ENCODE assay signal across 8 mouse cellular contexts in the genomic region with DNA sequence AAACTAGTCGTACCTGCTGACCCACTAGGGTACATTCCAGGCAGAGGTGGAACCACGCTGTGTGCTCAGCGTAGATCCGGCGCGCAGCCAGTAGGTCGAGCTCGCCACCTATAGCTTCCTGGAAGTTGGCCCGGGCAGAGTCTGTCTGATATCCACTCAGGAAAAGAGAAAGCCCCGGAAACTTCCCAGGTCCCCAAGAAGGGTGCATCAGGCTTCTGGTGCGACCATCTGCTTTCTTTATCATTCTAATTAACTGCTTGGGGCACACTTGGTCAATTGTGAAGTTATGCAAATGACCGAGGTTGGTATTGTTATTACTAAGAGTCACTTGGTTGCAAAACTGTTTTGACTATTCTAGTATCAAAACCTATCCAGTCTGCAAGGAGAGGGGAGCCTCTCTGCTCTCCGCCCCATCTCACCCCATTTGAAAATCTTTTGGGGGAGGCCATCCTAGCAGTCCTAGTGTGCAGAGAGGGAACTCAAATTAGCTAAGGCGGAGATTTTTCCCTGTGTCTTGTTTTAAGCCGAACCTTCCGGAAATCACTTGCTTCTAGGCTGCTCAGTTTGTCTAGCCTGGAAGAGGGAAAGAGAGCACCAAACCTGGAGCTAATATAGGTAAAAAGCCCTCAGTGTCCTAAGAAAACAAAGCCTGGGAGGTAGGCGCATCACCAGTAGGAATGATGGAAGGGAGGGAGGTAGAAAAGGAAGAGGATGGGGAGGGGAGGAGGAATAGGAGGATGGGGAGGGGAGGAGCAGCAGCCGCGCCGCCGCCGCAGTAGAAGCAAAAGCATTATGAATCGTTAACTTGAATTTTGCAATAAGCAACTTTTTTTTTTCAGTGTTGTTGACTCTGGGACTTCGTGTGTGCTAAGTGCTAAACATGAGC. TPM values are rescaled to one million over a fixed set of nuclear protein-coding genes. Genes with fewer than 3 reads are reported as not detected.
A peak's percentile ranks its signal among the peaks of the same experiment; 100 is the strongest.
DNase-seq lines count a peak whose midpoint lies in the region; ATAC-seq and TF ChIP-seq lines count a peak whose summit lies in the region.
"Had no signal": no experiment of that assay in that cellular context is flagged by ENCODE, and none has a peak within 500 bp of the region (broad histone marks: within the 10 kb centered on the region; RNA-seq: fewer than 3 reads in every experiment).

No protein-coding gene starts in this region.

- no peaks in the 10 kb centered on the region for H3K27me3 ChIP-seq in heart, postnatal 0 days (ENCODE audit: control insufficient read depth, insufficient read depth, low read length)
- H3K27me3 ChIP-seq in liver, adult 2 months (ENCODE audit: control insufficient read depth, insufficient read depth, low read length), result no peaks in the 10 kb centered on the region
- 0 out of 2 replicates have a peak, but pooled peaks cover 3% of the 10 kb centered on the region for H3K27me3 ChIP-seq in midbrain, embryonic 15.5 days (replicated peaks)

- no peak for TF ChIP-seq POLR2A in liver, adult 2 months (IDR thresholded peaks at IDR 0.05; ENCODE audit: extremely low read depth, insufficient read depth, low read length)

- no peaks in the 10 kb centered on the region for H3K4me1 ChIP-seq in heart, postnatal 0 days (ENCODE audit: control insufficient read depth, insufficient read depth)
- peaks cover 15% of the 10 kb centered on the region for H3K4me1 ChIP-seq in liver, adult 2 months (ENCODE audit: control insufficient read depth, insufficient read depth, low read length)
- peaks cover 9% of the 10 kb centered on the region; the same call in 1 of the 2 replicates for H3K4me1 ChIP-seq in midbrain, embryonic 15.5 days

- intact Hi-C loops in gastrocnemius, postnatal 36 days (cut with DNase I), result no loop called here

- DNase-seq in urinary bladder, postnatal 14 days (ENCODE audit: low spot score), result peak; percentile 58
- DNase-seq in urinary bladder, postnatal 10 days (ENCODE audit: low spot score), result no peak
- DNase-seq in cerebellum, postnatal 10 days, result peak; percentile 87 to 92
- DNase-seq in heart, postnatal 0 days (ENCODE audit: low spot score), result peak; percentile 22
- DNase-seq in liver, adult 2 months (ENCODE audit: extremely low read depth, low read depth, low spot score), result peak; percentile 83
- no peak for DNase-seq in gastrocnemius, postnatal 36 days

- H3K4me2 ChIP-seq in heart, postnatal 0 days (ENCODE audit: low read depth, low read length), result peak overlapping the region; percentile 68
- H3K4me2 ChIP-seq in midbrain, embryonic 15.5 days, result peak overlapping the region; percentile 54

- no peak for ATAC-seq in heart, postnatal 0 days (ENCODE audit: insufficient read depth, low read depth)
- ATAC-seq in midbrain, embryonic 15.5 days (replicated peaks), result 0 out of 2 replicates have a peak, but pooled peaks have one; percentile 42

- no peak overlapping the region; the same call in 1 of the 2 replicates for H3K9ac ChIP-seq in heart, postnatal 0 days (replicated peaks; ENCODE audit: low read depth, low read length)
- peak overlapping the region; percentile 51 for H3K9ac ChIP-seq in liver, adult 2 months (ENCODE audit: low read depth, low read length)
- H3K9ac ChIP-seq in midbrain, embryonic 15.5 days, result 0 out of 2 replicates have a peak overlapping the region, but pooled peaks have one; percentile 10

- 3% methylated on average over 24 of the region's 24 CpGs for WGBS in heart, postnatal 0 days
- WGBS in liver, adult 2 months, result 5% methylated on average over 24 of the region's 24 CpGs
- under 1% methylated on average over 24 of the region's 24 CpGs for WGBS in midbrain, embryonic 15.5 days

- H3K79me2 ChIP-seq in liver, adult 2 months (ENCODE audit: control insufficient read depth, insufficient read depth, low read length), result no peaks in the 10 kb centered on the region

- TF ChIP-seq EP300 in heart, postnatal 0 days (IDR thresholded peaks at IDR 0.05; ENCODE audit: low read depth), result no peak

- no peak for TF ChIP-seq CTCF in heart, postnatal 0 days (IDR thresholded peaks at IDR 0.05; ENCODE audit: low read depth)
- TF ChIP-seq CTCF in liver, adult 2 months (IDR thresholded peaks at IDR 0.05; ENCODE audit: low read depth, low read length), result no peak

- H3K36me3 ChIP-seq in heart, postnatal 0 days (replicated peaks; ENCODE audit: control insufficient read depth, insufficient read depth, low read length), result no peaks in the 10 kb centered on the region
- no peaks in the 10 kb centered on the region for H3K36me3 ChIP-seq in liver, adult 2 months (ENCODE audit: control insufficient read depth, insufficient read depth, low read length)
- no peaks in the 10 kb centered on the region for H3K36me3 ChIP-seq in midbrain, embryonic 15.5 days (replicated peaks)

- H3K4me3 ChIP-seq in heart, postnatal 0 days (ENCODE audit: low read depth, low read length), result peak overlapping the region; percentile 45
- peak overlapping the region; percentile 39 for H3K4me3 ChIP-seq in liver, adult 2 months (ENCODE audit: insufficient read depth, low read depth, low read length)
- H3K4me3 ChIP-seq in midbrain, embryonic 15.5 days, result peak overlapping the region; percentile 19

- H3K27ac ChIP-seq in heart, postnatal 0 days (ENCODE audit: low read depth), result no peak overlapping the region
- H3K27ac ChIP-seq in liver, adult 2 months (replicated peaks; ENCODE audit: insufficient read depth, low read depth, low read length), result peak overlapping the region; percentile 37; the same call in 1 of the 2 replicates
- peak overlapping the region; percentile 2; the same call in 1 of the 2 replicates for H3K27ac ChIP-seq in midbrain, embryonic 15.5 days

- no peaks in the 10 kb centered on the region for H3K9me3 ChIP-seq in heart, postnatal 0 days (replicated peaks; ENCODE audit: control insufficient read depth, low read length)
- H3K9me3 ChIP-seq in midbrain, embryonic 15.5 days, result no peaks in the 10 kb centered on the region

RNA-seq across cellular contexts. Expression of a gene that starts 26.4 kb away (rescaled TPM):
- not detected in 2 replicates for total RNA-seq in heart, postnatal 0 days (2014; rRNA removed; ENCODE audit: low replicate concordance)
- polyA plus RNA-seq in heart, postnatal 0 days (2015; fragmentation: Nextera tagmentation; extraction: Ambion mirVana), result 0.04 TPM in 2 replicates
- total RNA-seq in liver, adult 2 months (2014; rRNA removed), result under 0.01 and 0.13 TPM in 2 replicates
- 0.06 and 0.25 TPM in 2 replicates for polyA plus RNA-seq in liver, adult 2 months (2012; rRNA removed)
- 0.04 TPM in 1 of 2 replicates, not detected in the other for polyA plus RNA-seq in midbrain, embryonic 15.5 days (2015; fragmentation: Nextera tagmentation; extraction: Ambion mirVana)
- total RNA-seq in gastrocnemius, postnatal 36 days (2021), result under 1 TPM; 0.10 to 0.12 TPM
- total RNA-seq: heart, adult 18-20 months had no signal

RNA-seq across cellular contexts. Expression of a gene that starts 30.4 kb away (rescaled TPM):
- 47.5 and 51.1 TPM in 2 replicates for total RNA-seq in heart, postnatal 0 days (2014; rRNA removed; ENCODE audit: low replicate concordance)
- 56.4 and 58.6 TPM in 2 replicates for polyA plus RNA-seq in heart, postnatal 0 days (2015; fragmentation: Nextera tagmentation; extraction: Ambion mirVana)
- 22.4 and 26.6 TPM in 2 replicates for total RNA-seq in liver, adult 2 months (2014; rRNA removed)
- 8.2 and 9.3 TPM in 2 replicates for polyA plus RNA-seq in liver, adult 2 months (2012; rRNA removed)
- polyA plus RNA-seq in midbrain, embryonic 15.5 days (2015; fragmentation: Nextera tagmentation; extraction: Ambion mirVana), result 81.8 and 83.3 TPM in 2 replicates
- 10 to 100 TPM; 81.2 to 85.0 TPM for total RNA-seq in gastrocnemius, postnatal 36 days (2021)

Comparison
In these comparisons a context has a peak if more than half of its experiments do, and no peak if none do; other contexts are left out.
1. DNase-seq: peak in urinary bladder, postnatal 14 days (single experiment), cerebellum, postnatal 10 days (2 of 2), heart, postnatal 0 days (single experiment) and liver, adult 2 months (single experiment); none in urinary bladder, postnatal 10 days (single experiment) and gastrocnemius, postnatal 36 days (0 of 2).
2. Peak in every context shown above with its lines, with median percentiles within 50 percentile points of each other: H3K4me3 ChIP-seq.